Mouse (Mus musculus) hindbrain, embryonic 16.5 days (tissue): ENCODE measurements around the gene Cdiptos. TPM values are rescaled to one million over a fixed set of nuclear protein-coding genes. Genes with fewer than 3 reads are reported as not detected.

Source experiments
- ATAC-seq: fragments of 200-750 bp; cut with Nextera tagmentation; 2 replicates; pipeline ENCODE4 v1.8.0; 2017; ENCODE audit warnings: moderate TSS enrichment, moderate library complexity
- H3K27ac ChIP-seq: fragments of 300-500 bp; sonication (generic); 2 replicates; pipeline ENCODE4 v1.5.1; 2014; ENCODE audit warnings: low read depth, mild to moderate bottlenecking, control low read depth, low read length, moderate library complexity
- H3K27me3 ChIP-seq: fragments of 300-500 bp; sonication (generic); replicated peaks from 2 replicates; pipeline ENCODE4 v1.6.1; 2014; ENCODE audit warnings: low read length; ENCODE audit not compliant: control insufficient read depth, insufficient read depth
- H3K36me3 ChIP-seq: fragments of 300-500 bp; sonication (generic); 2 replicates; pipeline ENCODE4 v1.6.1; 2014; ENCODE audit warnings: mild to moderate bottlenecking, low read length, moderate library complexity, mixed read lengths; ENCODE audit not compliant: control insufficient read depth, insufficient read depth
- H3K4me1 ChIP-seq: fragments of 300-500 bp; sonication (generic); 2 replicates; pipeline ENCODE4 v1.6.1; 2014; ENCODE audit warnings: low read depth, low read length; ENCODE audit not compliant: control insufficient read depth, insufficient read depth
- H3K4me2 ChIP-seq: fragments of 300-500 bp; sonication (generic); 2 replicates; pipeline ENCODE4 v1.6.1; 2014; ENCODE audit warnings: mild to moderate bottlenecking, low read length, control low read depth, moderate library complexity
- H3K4me3 ChIP-seq: fragments of 300-500 bp; sonication (generic); 2 replicates; pipeline ENCODE4 v1.5.1; 2014; ENCODE audit warnings: mild to moderate bottlenecking, low read length, control low read depth, moderate library complexity
- H3K9ac ChIP-seq: fragments of 300-500 bp; sonication (generic); 2 replicates; pipeline ENCODE4 v1.6.1; 2014; ENCODE audit warnings: low read depth, mild to moderate bottlenecking, control low read depth, low read length, moderate library complexity
- H3K9me3 ChIP-seq: fragments of 300-500 bp; sonication (generic); 2 replicates; pipeline ENCODE4 v1.6.1; 2014; ENCODE audit warnings: mild to moderate bottlenecking, low read length, moderate library complexity; ENCODE audit not compliant: control insufficient read depth
- WGBS: fragments of 180-500 bp; shearing (Covaris S2); extraction: QIAGEN DNeasy Blood & Tissue Kit; methylation state at CpG from one replicate; pipeline ENCODE4 v1.1.7; 2014; 5-methylcytosine and 5-hydroxymethylcytosine counted together
- polyA plus RNA-seq: library from polyadenylated mRNA; unstranded; fragments of >200 nt; fragmentation: Nextera tagmentation; extraction: Ambion mirVana; gene quantifications from 2 replicates; pipeline ENCODE4 v1.2.1, GENCODE M21; 2015

Cdiptos gene
- 1.2 and 1.6 TPM in 2 replicates for polyA plus RNA-seq

DNA sequence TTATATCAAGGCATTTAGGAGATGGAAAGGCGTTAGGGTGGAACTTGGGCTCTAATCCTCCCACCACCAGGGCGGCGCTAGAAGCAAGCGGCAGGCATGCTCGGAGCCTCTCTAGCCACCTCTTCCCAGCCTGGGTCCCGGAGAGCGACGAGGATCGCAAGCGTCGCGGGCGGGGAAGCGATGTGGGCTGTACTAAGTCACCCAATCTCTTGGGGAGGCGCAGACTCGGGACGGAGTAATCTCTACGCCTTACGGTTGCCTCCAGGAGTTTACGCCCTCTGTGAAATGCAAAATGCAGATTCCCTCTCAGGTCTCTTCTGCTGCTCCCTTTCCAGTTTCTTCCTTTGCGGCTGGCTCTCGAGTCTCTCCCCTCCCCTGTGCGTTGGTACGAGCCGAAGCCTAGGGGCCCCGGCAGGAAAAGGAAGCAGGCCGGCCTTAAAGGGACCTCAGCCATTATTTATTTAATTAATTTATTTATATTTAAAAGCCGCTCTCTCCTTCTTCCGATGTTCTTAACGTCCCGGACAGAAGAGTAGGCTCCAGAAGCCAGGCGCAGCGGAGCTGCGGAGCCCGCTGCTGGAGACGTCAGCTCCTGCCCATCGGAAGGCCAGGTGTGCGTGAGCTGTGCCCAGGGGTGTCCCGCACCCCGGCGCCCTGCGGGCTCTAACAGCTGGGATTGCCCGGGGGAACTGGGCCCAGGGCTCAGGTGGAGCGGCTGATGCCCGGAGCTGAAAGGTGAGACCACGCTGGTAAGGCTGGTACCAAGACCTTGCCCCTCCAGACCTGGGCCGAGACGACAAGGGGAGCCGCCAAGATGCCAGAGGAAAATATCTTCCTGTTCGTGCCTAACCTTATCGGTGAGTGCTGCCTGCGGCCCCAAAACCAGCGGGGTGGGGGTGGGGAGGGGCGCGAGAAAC lies at the start of gene Cdiptos:
Cdiptos (minus strand) TSS at position 149 of the 917 bp plus-strand sequence.
- H3K4me3 ChIP-seq, result peak within 1 kb of the TSS; percentile 99
- H3K27me3 ChIP-seq, result no peaks in the 10 kb centered on the region
- H3K9ac ChIP-seq, result peak within 1 kb of the TSS; percentile 99
- H3K4me2 ChIP-seq, result peak within 1 kb of the TSS; percentile 96
- under 1% methylated on average over 49 of the region's 55 CpGs for WGBS
- peak; percentile 97 for ATAC-seq
- H3K36me3 ChIP-seq, result peaks cover 23% of the 10 kb centered on the region; the same call in 1 of the 2 replicates
- peak within 1 kb of the TSS; percentile 97 for H3K27ac ChIP-seq
- H3K9me3 ChIP-seq, result no peaks in the 10 kb centered on the region
- H3K4me1 ChIP-seq, result peaks cover 9% of the 10 kb centered on the region

DNA sequence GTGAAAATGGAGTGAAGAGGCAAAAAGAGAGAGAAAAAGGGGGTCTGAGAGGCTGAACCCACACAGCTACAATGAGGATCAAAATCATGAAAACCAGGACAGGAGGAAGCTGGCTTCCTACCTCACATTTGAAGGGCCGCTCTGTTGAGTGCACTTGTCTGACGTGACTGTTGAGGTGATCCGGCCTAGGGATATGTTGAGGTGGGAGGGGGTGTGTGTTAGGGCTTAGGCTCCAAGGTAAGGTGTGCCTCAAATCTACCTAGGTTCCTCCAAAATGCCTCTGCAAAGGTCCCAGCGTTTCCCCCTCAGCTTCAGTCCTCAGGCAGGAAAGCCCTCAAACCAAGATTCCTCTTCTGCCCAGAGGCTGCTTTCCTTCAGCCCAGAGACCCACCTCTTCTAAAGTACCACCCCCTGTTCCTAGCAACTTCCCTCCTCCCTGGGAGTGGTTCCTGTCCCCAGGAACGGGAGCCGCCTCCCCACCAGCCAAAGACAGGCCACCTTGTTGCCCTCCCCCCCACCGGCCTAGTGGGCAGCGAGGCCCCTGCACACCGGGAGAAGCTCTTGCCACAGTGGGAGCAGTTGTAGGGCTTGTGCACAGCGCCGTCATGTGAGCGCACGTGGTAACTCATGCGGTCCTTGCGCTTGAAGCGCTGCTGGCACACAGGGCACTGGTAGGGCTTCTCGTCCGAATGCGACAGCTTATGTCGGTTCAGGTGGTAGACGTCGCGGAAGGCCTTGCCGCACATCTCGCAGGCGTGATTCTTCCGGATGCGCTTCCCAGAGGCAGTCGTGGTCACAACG lies 49.1 kb upstream of the Cdiptos start:
- ATAC-seq, result peak; percentile 18; the same call in 1 of the 2 replicates
- Histone ChIP-seq H3K27me3 (no peaks in the 10 kb centered on the region), H3K9me3 (no peaks in the 10 kb centered on the region), H3K4me2 (peak overlapping the region; percentile 95), H3K9ac (peak overlapping the region; percentile 97), H3K36me3 (peaks cover 14% of the 10 kb centered on the region; the same call in 1 of the 2 replicates), H3K4me3 (peak overlapping the region; percentile 91), H3K27ac (peak overlapping the region; percentile 100), H3K4me1 (peaks cover 44% of the 10 kb centered on the region)
- under 1% methylated on average over 30 of the region's 30 CpGs for WGBS

DNA sequence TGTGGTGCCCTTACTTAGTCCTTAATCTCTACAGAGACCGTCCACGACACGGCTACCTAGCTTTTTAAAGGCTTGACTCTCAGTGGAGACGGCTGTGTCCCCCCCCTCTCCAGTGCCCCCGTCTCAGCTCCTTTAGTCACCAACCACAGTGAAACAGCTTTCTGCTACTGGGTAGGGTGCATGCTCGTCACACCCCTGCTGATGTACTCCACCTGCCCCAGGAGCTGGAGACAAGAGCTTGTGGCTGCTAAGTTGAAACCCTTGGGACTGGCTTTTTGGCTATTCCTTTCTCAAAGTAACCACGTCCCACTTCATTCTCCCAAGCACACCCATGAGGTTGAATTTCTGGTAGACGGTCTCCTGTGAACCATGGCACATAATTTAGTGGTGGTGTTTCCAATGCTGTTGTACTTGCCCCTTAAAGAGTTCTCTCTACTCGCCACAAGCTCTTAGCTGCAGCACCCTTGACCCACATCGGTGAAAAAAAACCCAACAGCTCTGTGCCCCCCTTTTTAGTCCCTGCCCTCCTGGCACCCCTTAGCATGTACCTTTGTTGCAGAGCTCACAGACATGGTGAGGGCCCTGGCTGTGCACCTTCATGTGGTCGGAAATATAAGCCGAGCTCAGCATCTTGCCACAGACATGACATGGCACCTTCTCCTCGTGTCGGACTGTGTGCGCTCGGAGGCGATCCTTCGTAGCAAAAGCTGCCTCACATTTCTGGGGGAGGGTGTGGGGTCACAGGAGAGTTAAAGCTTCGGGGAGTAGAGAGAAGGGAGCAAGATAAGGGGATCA lies 48.2 kb upstream of the Cdiptos start:
- WGBS, result 16% methylated on average over 19 of the region's 19 CpGs
- Histone ChIP-seq H3K9ac (peak overlapping the region; percentile 97), H3K4me1 (peaks cover 53% of the 10 kb centered on the region), H3K9me3 (no peaks in the 10 kb centered on the region), H3K4me2 (peak overlapping the region; percentile 95), H3K27ac (peak overlapping the region; percentile 100), H3K36me3 (peaks cover 14% of the 10 kb centered on the region; the same call in 1 of the 2 replicates), H3K27me3 (no peaks in the 10 kb centered on the region), H3K4me3 (peak overlapping the region; percentile 91)
- no peak for ATAC-seq

DNA sequence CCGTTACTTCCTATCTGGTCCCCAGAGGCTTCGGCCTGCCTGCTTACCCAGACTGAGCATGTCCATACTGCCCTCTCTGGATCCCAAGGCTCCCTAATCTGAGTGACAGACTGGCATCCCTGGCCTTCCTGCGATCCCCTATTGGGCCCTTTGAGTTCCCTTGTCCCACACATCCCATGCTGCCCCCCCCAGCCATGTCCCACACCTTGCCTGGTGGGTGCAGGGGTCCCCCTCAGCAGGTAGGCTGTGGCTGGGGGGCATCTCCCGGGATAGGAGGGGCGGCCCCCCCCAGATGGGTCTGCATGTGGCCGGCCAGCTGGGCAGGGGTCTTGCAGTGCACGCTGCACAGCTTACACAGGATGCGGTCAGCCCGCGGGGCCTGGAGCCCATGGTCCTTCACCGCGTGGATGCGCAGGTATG lies 47.4 kb upstream of the Cdiptos start:
- peak overlapping the region; percentile 95 for H3K4me2 ChIP-seq
- peak overlapping the region; percentile 60 for H3K9ac ChIP-seq
- H3K36me3 ChIP-seq, result peaks cover 14% of the 10 kb centered on the region; the same call in 1 of the 2 replicates
- 68% methylated on average over 13 of the region's 13 CpGs for WGBS
- H3K27me3 ChIP-seq, result no peaks in the 10 kb centered on the region
- ATAC-seq, result no peak
- peak overlapping the region; percentile 91 for H3K4me3 ChIP-seq
- no peaks in the 10 kb centered on the region for H3K9me3 ChIP-seq
- peak overlapping the region; percentile 27 for H3K27ac ChIP-seq
- peaks cover 60% of the 10 kb centered on the region for H3K4me1 ChIP-seq

DNA sequence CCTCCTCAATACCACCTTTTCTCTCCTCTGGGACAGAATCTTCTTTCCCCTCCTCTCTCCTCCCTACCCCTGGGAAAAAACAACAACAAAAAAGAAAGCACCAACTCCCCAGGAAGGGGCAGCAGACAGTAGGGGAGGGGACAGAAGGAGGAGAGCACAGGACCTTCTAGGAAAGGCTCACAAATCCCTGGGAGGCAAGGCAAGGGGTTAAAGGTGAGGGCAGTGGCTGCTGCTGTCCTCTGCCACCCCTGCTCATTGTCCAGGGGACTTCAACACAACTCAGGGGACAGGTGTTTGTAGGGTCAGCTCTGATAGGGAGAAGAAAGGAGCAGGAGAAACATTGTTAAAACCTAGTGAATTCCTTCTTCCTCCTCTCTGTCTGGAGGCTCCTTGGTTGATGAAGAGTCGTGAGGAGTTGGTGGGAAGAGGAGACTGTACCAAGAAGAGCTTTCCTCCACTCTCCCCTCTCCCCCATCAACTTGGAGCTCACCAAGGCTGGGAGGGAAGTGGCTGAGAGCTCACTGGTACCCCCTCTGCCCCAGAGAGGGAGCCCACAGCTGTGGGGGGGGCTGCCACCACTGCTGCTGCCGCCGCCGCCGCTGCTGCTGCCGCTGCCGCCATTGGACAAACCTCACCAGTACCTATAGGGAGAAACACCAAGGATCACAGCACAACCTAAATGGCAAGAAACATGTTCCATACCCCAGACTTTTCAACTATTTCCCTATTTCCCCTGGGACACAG lies 46.8 kb upstream of the Cdiptos start:
- Histone ChIP-seq H3K9me3 (no peaks in the 10 kb centered on the region), H3K4me3 (no peak overlapping the region), H3K4me2 (peak overlapping the region; percentile 95), H3K9ac (peak overlapping the region; percentile 60), H3K27ac (peak overlapping the region; percentile 27), H3K4me1 (peaks cover 60% of the 10 kb centered on the region), H3K36me3 (peaks cover 14% of the 10 kb centered on the region; the same call in 1 of the 2 replicates), H3K27me3 (no peaks in the 10 kb centered on the region)
- WGBS, result 76% methylated on average over 5 of the region's 7 CpGs
- no peak for ATAC-seq

DNA sequence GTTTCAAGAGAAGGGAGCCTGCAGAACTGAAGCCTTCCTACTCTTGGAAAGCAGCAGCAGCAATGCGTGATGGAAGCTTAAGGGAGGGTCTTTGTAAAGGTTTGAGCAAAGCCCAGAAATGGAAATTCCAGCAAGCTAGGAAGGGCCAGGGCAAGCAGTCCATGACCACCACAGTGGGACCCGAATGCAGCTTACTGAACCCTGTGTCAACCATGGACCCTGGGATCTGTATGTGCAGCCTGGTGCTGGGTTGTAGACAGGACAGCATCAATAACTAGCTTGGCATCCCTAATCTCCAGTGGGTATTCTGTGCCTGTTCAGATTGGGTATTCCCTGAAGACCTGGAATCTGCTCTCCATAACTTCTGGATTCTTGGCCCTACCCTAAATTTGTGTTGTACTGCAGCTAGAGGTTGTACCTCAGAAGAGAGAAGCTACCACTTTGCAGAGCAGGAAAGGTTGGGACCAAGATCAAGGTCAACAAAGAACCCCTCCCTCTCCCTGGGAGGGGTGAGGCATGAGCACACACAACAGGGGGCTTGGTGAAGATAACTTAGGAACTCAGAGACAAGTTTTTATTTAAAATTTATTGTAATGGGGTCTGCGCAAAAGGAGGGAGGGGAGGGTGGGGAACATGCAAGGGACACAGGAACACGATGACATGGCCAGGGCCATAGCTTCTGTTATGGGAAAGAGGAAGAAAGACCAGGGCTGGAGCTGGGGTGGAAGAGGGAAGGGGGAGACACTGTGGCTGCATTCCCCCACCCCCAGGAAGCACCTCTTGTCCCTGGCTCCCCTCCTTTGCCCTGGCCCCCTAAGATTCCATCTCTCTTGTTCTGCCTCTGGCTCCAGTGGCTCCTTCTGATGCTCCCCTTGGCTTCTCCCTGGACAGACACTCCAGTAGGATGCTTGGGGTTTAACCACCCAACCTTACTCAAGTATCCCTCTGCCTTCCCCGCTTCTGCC lies 45.9 kb upstream of the Cdiptos start:
- 40% methylated on average over 5 of the region's 5 CpGs for WGBS
- ATAC-seq, result no peak
- H3K9me3 ChIP-seq, result no peaks in the 10 kb centered on the region

DNA sequence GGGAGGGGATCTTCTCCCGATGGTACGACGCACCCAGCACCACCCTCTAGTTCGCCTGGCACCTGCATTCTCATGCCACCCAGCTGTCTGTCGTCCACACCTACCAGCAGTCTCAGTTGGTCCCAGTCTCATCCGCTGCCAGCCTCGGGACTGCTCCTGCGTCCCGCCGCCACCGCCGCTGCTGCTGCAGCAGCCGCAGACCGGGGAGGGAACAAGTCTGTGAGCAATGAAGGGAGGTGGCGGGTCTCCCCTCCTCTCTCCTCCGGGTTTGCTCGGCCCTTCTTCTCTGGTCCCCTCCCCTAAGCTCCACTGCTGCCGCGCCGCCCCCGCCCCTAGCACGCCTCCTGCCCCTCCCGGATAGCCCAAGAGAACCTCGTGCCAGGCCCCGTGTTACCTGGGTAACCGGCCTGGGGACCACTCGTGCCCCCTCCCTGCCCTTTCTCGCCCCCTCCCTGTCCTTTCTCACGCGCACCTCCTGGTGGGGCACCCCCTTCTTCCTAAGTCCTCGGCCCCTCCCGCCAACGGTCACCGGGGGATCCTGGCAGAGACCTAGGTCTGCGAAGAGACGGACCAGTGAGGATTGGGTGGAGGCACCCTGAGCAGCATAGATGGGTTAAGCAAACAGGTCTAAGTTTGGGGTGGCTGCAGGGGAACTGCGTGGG lies 45.1 kb upstream of the Cdiptos start, which contains the start of the genes Gm42742 and Prrt2:
Gm42742 (minus strand) TSS at position 197 of the 662 bp plus-strand sequence.
Prrt2 (minus strand) TSS at position 311 of the 662 bp plus-strand sequence.
- Histone ChIP-seq H3K4me3 (peak within 1 kb of the TSS; percentile 59), H3K27me3 (no peaks in the 10 kb centered on the region), H3K4me2 (peak within 1 kb of the TSS; percentile 91), H3K9ac (peak within 1 kb of the TSS; percentile 83), H3K9me3 (no peaks in the 10 kb centered on the region), H3K27ac (peak within 1 kb of the TSS; percentile 89), H3K4me1 (peaks cover 62% of the 10 kb centered on the region), H3K36me3 (peaks cover 14% of the 10 kb centered on the region; the same call in 1 of the 2 replicates)
- WGBS, result 1% methylated on average over 36 of the region's 37 CpGs
- peak; percentile 25 for ATAC-seq

More for the DNA sequence above, 45.9 kb upstream of the Cdiptos start:
- Histone ChIP-seq H3K4me2 (peak overlapping the region; percentile 91), H3K27ac (peak overlapping the region; percentile 89), H3K4me1 (peaks cover 60% of the 10 kb centered on the region), H3K27me3 (no peaks in the 10 kb centered on the region), H3K9ac (peak overlapping the region; percentile 83), H3K36me3 (peaks cover 14% of the 10 kb centered on the region; the same call in 1 of the 2 replicates), H3K4me3 (peak overlapping the region; percentile 59)
